Mouse (Mus musculus) spleen, embryonic (tissue): ENCODE measurements at regions not wholly inside any gene's neighbourhood (a gene's known extent, or its start where the extent isn't known, plus 50 kb on each side); places are given as distances from the start of the nearest gene placed in this dataset.

Experiments
- CTCF ChIA-PET: fragments of 350-600 bp; sonication (Branson Sonifier 250); formaldehyde crosslinking; loops from one replicate; lab custom pipeline; 2022; lab: Charles Lee

DNA sequence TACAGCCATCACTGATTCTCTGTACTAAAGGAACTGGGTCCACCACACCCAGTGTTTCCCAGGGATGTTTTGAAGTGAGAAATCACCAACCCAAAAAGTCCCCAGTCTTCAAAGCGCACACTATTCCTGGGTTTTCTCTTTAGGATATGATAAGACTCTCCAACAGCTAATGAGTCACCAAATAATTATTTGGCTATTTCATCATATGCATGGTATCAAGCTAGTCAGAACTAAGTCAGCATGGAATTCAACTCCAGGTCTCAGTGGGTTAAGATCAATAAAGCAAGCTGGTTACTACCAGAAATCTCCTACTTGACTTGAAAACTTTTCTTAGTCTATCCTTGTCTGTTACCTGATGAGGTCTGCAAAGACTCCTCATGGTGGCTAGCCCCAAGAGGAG is 89.1 kb upstream of the 4930412O13Rik start:
- CTCF ChIA-PET: no interaction called here

- CTCF ChIA-PET: no interaction called here
Observed at GRCm38 (mm10) chr2:9792381-9792780, 88.7 kb upstream of the 4930412O13Rik start.

DNA sequence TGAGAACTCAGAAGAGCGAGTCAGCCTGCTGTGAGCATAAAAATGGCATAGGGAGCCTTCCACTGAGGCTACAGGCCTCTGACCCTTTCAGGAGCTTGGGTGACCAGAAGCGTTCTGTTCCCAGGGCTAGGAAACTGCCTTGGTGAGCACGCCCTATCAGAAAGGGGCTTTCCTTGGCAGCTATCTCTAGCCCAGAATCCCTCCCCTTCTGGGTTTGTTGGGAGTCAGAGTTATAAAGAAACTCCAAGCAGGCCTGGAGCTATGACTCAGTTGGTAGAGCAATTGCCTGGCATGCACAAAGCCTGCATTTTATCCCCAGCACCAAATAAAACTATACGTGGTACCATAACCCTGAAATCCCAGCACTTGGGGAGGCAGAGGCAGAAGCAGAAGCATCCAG is 85.7 kb upstream of the 4930412O13Rik start:
- CTCF ChIA-PET: no interaction called here

DNA sequence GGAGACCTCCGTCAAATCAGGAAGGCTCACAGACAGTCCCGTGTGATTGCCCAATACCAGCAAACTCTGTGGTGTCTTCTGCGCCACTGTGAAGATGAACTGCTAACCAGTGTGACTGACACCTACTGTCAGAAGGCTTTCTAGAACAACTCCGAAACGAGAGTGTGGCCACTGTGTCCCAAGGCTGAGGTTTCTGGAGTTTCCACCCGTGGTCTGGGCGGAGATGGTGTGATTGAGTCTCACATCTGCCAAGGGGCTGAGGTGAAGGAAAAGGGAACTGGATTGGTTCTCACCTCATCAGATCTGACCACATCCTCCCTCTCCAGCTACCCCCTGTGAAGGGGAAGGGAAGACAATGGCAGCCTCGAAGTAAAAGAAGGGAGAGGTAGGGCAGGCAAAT is 79.6 kb upstream of the 4930412O13Rik start:
- CTCF ChIA-PET: no interaction called here

- CTCF ChIA-PET: no interaction called here
Observed at GRCm38 (mm10) chr2:9804306-9804705, 76.7 kb upstream of the 4930412O13Rik start.

DNA sequence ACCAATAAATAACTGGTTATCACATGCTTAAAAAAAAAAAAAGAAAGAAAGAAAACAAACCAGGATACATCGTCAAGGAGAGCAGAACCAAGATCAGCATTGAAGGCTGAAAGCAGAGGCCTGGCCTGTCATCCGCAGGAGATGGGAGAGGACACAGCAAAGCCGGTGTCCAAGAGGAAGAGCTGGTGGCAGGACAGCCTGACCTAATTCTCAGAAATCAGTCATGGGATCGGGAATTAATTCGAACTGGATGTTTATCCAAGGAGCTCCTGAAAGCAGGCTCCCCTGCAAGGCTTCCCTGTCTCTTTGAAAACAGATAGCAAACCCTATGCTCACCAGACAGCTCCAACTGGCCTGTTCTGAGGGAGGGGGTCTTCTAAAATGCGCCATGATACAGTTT is 75.5 kb upstream of the 4930412O13Rik start:
- CTCF ChIA-PET: interaction anchor here (0.6 kb wide), 1 partner anchor 28 kb away, joined by 3 read pairs; no protein-coding TSS in a partner anchor
